Mouse (Mus musculus): ENCODE measurements around the gene Phf14. TPM values are rescaled to one million over a fixed set of nuclear protein-coding genes. Genes with fewer than 3 reads are reported as not detected.

Gene Phf14
- polyA plus RNA-seq, 1 experiment from 2014 or later = 125 TPM

DNA sequence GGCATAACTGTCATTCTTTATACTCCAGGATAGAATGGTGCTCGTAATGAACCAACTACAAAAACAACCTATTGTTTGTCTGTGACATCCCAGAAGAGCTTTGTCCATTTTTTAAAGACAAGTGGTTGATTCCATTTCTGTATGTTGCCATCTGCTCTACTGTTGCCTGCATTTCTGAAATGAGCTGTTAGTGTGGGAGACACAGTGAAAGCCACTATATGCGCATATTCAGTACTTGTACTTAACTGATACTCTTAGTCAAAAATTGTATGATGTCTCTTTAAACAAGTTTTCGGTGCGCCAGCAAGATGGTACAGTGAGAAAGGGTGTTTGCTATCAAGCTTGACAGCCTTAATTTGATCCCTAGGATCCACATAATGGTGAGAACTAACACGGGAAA is 177.1 kb downstream of the Phf14 start:
- Histone ChIP-seq H3K4me1 (ENCODE audit: control insufficient read depth, insufficient read depth, low read length) (no peaks in the 10 kb centered on the region; the same call in 1 of the 2 replicates), H3K9me3 (ENCODE audit: control insufficient read depth, low read length) (no peaks in the 10 kb centered on the region), H3K27ac (ENCODE audit: low read depth, low read length) (no peak overlapping the region), H3K4me3 (ENCODE audit: low read depth, low read length) (no peak overlapping the region), H3K9ac (replicated peaks; ENCODE audit: low read depth, low read length) (no peak overlapping the region), H3K4me2 (ENCODE audit: low read depth, low read length) (no peak overlapping the region), H3K27me3 (ENCODE audit: control insufficient read depth, insufficient read depth, low read length) (no peaks in the 10 kb centered on the region), H3K36me3 (ENCODE audit: control insufficient read depth, insufficient read depth, low read length) (peaks cover 5% of the 10 kb centered on the region; the same call in 1 of the 2 replicates)
- 88% methylated on average over 5 of the region's 5 CpGs for WGBS
- ATAC-seq (ENCODE audit: low read depth) = no peak

DNA sequence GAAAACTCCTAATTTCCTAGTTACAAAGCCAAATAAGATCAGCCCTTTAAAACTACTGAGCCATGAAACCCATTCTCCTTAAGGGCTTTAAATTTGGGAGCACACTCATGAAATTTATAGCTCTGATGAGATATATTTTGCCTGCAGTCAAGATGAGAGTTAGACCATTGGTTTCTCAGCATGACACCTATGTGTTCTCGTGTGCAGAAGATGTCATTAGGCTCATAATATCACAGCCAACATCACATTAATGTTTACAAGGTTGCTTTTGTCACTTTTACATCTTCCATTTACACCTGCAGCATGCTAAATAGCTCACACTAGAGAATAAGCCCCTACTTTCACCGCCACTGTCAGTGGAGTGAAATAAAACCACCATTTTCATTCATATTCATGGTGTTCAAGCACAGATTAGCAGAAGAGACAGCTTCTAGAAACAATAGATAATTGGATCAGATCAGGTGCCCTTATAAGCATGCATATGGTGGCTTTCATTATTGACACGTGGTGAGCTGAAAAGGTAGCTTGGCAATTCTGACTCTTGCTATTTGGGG is 181.9 kb downstream of the Phf14 start:
- H3K9ac ChIP-seq (replicated peaks; ENCODE audit: low read depth, low read length) = no peak overlapping the region
- H3K4me3 ChIP-seq (ENCODE audit: low read depth, low read length) = no peak overlapping the region
- H3K9me3 ChIP-seq (ENCODE audit: control insufficient read depth, low read length) = no peaks in the 10 kb centered on the region
- ATAC-seq (ENCODE audit: low read depth) = peak; percentile 82
- H3K36me3 ChIP-seq (ENCODE audit: control insufficient read depth, insufficient read depth, low read length) = no peaks in the 10 kb centered on the region
- no peak overlapping the region for H3K4me2 ChIP-seq (ENCODE audit: low read depth, low read length)
- H3K4me1 ChIP-seq (ENCODE audit: control insufficient read depth, insufficient read depth, low read length) = no peaks in the 10 kb centered on the region; the same call in 1 of the 2 replicates
- 26% methylated on average over 3 of the region's 3 CpGs for WGBS
- peak overlapping the region; percentile 16; the same call in 1 of the 2 replicates for H3K27ac ChIP-seq (ENCODE audit: low read depth, low read length)
- H3K27me3 ChIP-seq (ENCODE audit: control insufficient read depth, insufficient read depth, low read length) = no peaks in the 10 kb centered on the region

DNA sequence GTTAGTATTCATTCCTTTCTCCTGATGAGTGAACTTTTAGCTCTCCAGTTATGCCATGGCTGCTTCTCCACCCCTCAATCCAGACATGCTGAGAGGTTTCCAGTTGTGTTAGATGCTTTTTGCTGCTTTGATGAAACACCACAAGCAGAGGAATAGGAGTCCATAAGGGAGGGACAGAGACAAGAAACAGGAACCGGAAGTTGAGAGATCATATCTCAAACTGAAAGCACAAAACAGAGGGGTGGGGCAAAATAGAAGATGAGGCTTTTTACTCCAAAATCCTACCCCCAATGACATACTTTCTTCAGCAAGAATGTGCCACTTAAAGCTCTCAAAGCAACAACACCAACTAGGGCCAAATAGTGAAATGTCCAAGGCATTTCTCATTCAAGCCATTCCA is 188.1 kb downstream of the Phf14 start:
- no peak for ATAC-seq (ENCODE audit: low read depth)
- H3K9me3 ChIP-seq (ENCODE audit: control insufficient read depth, low read length) = no peaks in the 10 kb centered on the region

DNA sequence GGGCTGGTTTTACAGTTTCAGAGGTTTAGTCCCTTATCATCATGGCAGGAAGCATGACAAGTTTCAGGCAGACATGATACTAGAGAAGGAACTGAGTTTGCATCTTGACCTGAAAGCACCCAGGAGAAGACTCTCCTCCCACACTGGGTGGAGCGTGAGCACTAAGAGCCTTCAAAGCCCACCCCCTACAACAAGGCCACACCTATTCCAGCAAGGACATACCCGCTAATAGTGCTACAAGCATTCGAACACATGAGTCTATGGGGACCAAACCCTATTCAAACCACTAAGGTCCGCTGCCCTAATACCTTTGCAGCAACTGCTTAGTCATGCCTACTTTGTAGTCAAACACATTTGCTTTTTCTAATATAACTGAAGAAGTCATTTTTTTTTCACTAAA is 189.5 kb downstream of the Phf14 start:
- 39% methylated on average over 4 of the region's 4 CpGs for WGBS
- no peak overlapping the region for H3K9ac ChIP-seq (replicated peaks; ENCODE audit: low read depth, low read length)
- H3K4me1 ChIP-seq (ENCODE audit: control insufficient read depth, insufficient read depth, low read length) = no peaks in the 10 kb centered on the region
- no peaks in the 10 kb centered on the region for H3K27me3 ChIP-seq (ENCODE audit: control insufficient read depth, insufficient read depth, low read length)
- no peaks in the 10 kb centered on the region for H3K9me3 ChIP-seq (ENCODE audit: control insufficient read depth, low read length)
- no peak overlapping the region for H3K4me3 ChIP-seq (ENCODE audit: low read depth, low read length)
- H3K36me3 ChIP-seq (ENCODE audit: control insufficient read depth, insufficient read depth, low read length) = no peaks in the 10 kb centered on the region
- no peak for ATAC-seq (ENCODE audit: low read depth)
- no peak overlapping the region for H3K27ac ChIP-seq (ENCODE audit: low read depth, low read length)
- no peak overlapping the region for H3K4me2 ChIP-seq (ENCODE audit: low read depth, low read length)

More for the DNA sequence above, 188.1 kb downstream of the Phf14 start:
- no peaks in the 10 kb centered on the region for H3K27me3 ChIP-seq (ENCODE audit: control insufficient read depth, insufficient read depth, low read length)
- no peak overlapping the region for H3K27ac ChIP-seq (ENCODE audit: low read depth, low read length)
- no peak overlapping the region for H3K4me3 ChIP-seq (ENCODE audit: low read depth, low read length)
- no peak overlapping the region for H3K9ac ChIP-seq (replicated peaks; ENCODE audit: low read depth, low read length)
- no peaks in the 10 kb centered on the region for H3K36me3 ChIP-seq (ENCODE audit: control insufficient read depth, insufficient read depth, low read length)
- H3K4me2 ChIP-seq (ENCODE audit: low read depth, low read length) = no peak overlapping the region
- WGBS = 89% methylated on average over 1 of the region's 1 CpGs
- no peaks in the 10 kb centered on the region for H3K4me1 ChIP-seq (ENCODE audit: control insufficient read depth, insufficient read depth, low read length)

DNA sequence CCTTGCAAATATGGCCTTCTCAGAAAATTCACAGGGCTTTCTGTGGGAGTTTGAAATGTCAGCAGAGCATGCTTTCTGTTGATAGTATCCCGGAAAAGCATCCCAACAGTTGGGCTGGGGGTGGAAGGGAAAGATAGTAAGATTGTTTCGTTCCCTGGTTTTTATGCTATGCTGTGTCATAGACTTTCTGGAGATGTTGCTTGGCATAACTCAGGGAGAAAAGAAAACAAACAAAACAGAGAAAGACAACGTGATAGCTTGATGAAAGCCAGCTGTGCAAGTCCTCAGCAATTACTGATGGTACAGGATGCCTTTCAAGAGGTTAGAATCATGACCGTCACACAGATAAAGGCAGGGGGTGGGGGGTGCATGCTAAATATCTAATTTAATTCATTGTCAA is 197.5 kb downstream of the Phf14 start:
- no peaks in the 10 kb centered on the region for H3K36me3 ChIP-seq (ENCODE audit: control insufficient read depth, insufficient read depth, low read length)
- H3K4me3 ChIP-seq (ENCODE audit: low read depth, low read length) = no peak overlapping the region
- 80% methylated on average over 4 of the region's 4 CpGs for whole genome bisulfite sequencing
- no peaks in the 10 kb centered on the region for H3K9me3 ChIP-seq (ENCODE audit: control insufficient read depth, low read length)
- H3K4me2 ChIP-seq (ENCODE audit: low read depth, low read length) = no peak overlapping the region
- no peak overlapping the region for H3K27ac ChIP-seq (ENCODE audit: low read depth, low read length)
- H3K4me1 ChIP-seq (ENCODE audit: control insufficient read depth, insufficient read depth, low read length) = no peaks in the 10 kb centered on the region
- no peak overlapping the region for H3K9ac ChIP-seq (replicated peaks; ENCODE audit: low read depth, low read length)
- no peaks in the 10 kb centered on the region for H3K27me3 ChIP-seq (ENCODE audit: control insufficient read depth, insufficient read depth, low read length)
- no peak for ATAC-seq (ENCODE audit: low read depth)

DNA sequence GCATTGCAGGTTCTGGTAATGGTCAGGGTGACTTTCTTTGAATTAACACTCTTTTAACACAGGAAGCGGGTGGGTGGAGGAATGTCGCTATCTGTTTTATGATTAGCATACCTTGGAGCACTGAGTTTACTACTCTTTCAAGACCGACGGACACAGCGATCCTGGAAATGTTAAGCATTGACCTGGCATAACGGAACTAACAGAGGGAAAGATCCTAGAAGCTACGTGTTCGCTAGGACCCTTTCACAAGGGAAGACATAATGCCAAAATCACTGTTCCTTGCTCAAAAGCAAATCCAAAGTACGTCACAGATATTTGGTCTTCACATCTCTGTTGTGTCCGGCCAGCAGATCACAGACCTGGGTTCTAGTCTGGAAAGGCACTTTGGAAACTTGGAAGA is 199.7 kb downstream of the Phf14 start:
- Histone ChIP-seq H3K9me3 (ENCODE audit: control insufficient read depth, low read length) (no peaks in the 10 kb centered on the region), H3K4me3 (ENCODE audit: low read depth, low read length) (no peak overlapping the region), H3K9ac (replicated peaks; ENCODE audit: low read depth, low read length) (no peak overlapping the region), H3K4me2 (ENCODE audit: low read depth, low read length) (no peak overlapping the region), H3K27me3 (ENCODE audit: control insufficient read depth, insufficient read depth, low read length) (no peaks in the 10 kb centered on the region), H3K27ac (ENCODE audit: low read depth, low read length) (no peak overlapping the region), H3K36me3 (ENCODE audit: control insufficient read depth, insufficient read depth, low read length) (no peaks in the 10 kb centered on the region), H3K4me1 (ENCODE audit: control insufficient read depth, insufficient read depth, low read length) (no peaks in the 10 kb centered on the region)
- ATAC-seq (ENCODE audit: low read depth) = no peak
- 66% methylated on average over 10 of the region's 10 CpGs for WGBS

DNA sequence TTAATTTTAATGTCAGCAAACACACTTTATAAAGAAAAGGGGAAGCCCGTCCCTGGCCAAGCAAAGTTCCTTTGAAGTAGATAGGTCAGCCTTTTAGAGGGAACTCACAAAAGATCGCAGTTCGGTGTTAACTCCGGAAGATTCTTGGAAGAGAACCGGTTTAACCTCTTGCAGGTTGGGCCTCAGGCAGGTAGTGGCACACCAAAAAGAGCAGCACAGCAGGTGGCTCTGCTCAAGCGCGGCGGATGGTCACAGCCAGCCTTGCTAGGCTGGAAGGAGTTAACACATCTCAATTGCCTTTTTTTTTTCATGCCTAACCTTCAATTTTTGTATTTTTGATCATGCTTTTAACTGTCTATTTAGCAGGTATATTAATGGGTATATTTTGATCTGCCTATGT is 200.2 kb downstream of the Phf14 start:
- no peaks in the 10 kb centered on the region for H3K4me1 ChIP-seq (ENCODE audit: control insufficient read depth, insufficient read depth, low read length)
- H3K4me3 ChIP-seq (ENCODE audit: low read depth, low read length) = no peak overlapping the region
- no peak overlapping the region for H3K9ac ChIP-seq (replicated peaks; ENCODE audit: low read depth, low read length)
- ATAC-seq (ENCODE audit: low read depth) = no peak
- no peaks in the 10 kb centered on the region for H3K36me3 ChIP-seq (ENCODE audit: control insufficient read depth, insufficient read depth, low read length)
- no peak overlapping the region for H3K4me2 ChIP-seq (ENCODE audit: low read depth, low read length)
- no peak overlapping the region for H3K27ac ChIP-seq (ENCODE audit: low read depth, low read length)
- 23% methylated on average over 8 of the region's 8 CpGs for WGBS
- no peaks in the 10 kb centered on the region for H3K27me3 ChIP-seq (ENCODE audit: control insufficient read depth, insufficient read depth, low read length)
- H3K9me3 ChIP-seq (ENCODE audit: control insufficient read depth, low read length) = no peaks in the 10 kb centered on the region

DNA sequence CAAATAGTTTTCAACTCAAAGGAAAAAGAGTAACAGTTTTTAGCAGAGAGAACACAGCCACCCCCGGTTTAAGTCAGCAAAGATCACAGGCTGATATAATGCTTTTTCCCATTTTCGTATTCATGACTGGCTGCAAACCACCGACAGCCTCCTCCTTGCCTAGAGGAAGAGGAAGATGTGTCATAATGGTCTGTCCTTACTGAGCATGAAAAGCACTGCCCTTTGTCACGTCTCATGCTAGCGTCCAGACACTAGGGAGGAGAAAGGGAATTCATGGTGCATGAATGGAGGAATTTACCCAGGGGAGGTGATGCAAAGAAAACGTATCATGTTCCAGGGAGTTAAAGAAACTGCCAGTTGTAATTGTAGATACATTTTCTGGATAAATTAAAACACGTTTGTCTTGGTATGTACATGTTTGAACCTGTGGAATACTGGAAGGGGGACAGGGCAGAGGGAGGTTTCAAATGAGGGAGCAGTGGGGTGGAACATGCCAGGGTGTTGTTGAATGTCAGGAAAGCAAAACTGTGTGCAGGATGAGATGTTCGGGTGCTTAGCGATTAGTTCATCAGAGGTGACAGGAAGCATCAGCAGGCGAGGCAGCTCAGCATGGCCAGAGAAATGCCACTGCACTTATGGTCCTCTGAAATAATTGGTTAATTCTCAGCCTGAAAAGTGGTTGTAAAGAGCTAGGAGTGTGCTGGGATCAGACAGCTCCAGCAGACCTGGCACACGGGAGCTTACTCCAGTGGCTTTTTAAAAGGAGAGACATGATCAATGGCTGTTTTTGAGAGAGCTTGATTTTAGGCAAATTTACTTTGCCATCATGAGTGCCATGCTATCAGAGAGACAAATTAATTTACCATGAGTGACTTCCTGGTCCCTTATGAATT is 209.6 kb downstream of the Phf14 start:
- Histone ChIP-seq H3K4me3 (ENCODE audit: low read depth, low read length) (no peak overlapping the region), H3K9me3 (ENCODE audit: control insufficient read depth, low read length) (no peaks in the 10 kb centered on the region), H3K27ac (ENCODE audit: low read depth, low read length) (peak overlapping the region; percentile 35), H3K4me1 (ENCODE audit: control insufficient read depth, insufficient read depth, low read length) (peaks cover 16% of the 10 kb centered on the region), H3K36me3 (ENCODE audit: control insufficient read depth, insufficient read depth, low read length) (no peaks in the 10 kb centered on the region), H3K9ac (replicated peaks; ENCODE audit: low read depth, low read length) (no peak overlapping the region), H3K27me3 (ENCODE audit: control insufficient read depth, insufficient read depth, low read length) (no peaks in the 10 kb centered on the region), H3K4me2 (ENCODE audit: low read depth, low read length) (no peak overlapping the region)
- ATAC-seq (ENCODE audit: low read depth) = peak; percentile 45; the same call in 1 of the 2 replicates
- 30% methylated on average over 11 of the region's 11 CpGs for WGBS

Data from neural tube, embryonic 14.5 days (tissue).